Mouse (Mus musculus) embryonic facial prominence, embryonic 11.5 days (tissue): Measurements from ENCODE around the gene Chst15. TPM values are rescaled to one million over a fixed set of nuclear protein-coding genes. Genes with fewer than 3 reads are reported as not detected.

Experiments used
- ATAC-seq: fragments of 200-750 bp; cut with Nextera tagmentation; replicated peaks from 2 replicates; pipeline ENCODE4 v1.8.0; 2017; ENCODE audit warnings: low read depth; ENCODE audit not compliant: insufficient number of reproducible peaks, low FRiP score, low TSS enrichment
- DNase-seq: peaks from one replicate; pipeline ENCODE4 v3.0.0-alpha.2; 2015; ENCODE audit warnings: low spot score
- H3K27ac ChIP-seq: fragments of 300-500 bp; sonication (generic); replicated peaks from 2 replicates; pipeline ENCODE4 v1.5.1; 2014; ENCODE audit warnings: mild to moderate bottlenecking, low read depth, low read length, control low read depth
- H3K27me3 ChIP-seq: fragments of 300-500 bp; sonication (generic); 2 replicates; pipeline ENCODE4 v1.6.1; 2014; ENCODE audit warnings: mild to moderate bottlenecking, low read length, moderate library complexity, mixed read lengths; ENCODE audit not compliant: control insufficient read depth, insufficient read depth
- H3K36me3 ChIP-seq: fragments of 300-500 bp; sonication (generic); replicated peaks from 2 replicates; pipeline ENCODE4 v1.6.1; 2014; ENCODE audit warnings: low read depth, mild to moderate bottlenecking, low read length, moderate library complexity, mixed read lengths; ENCODE audit not compliant: control insufficient read depth, insufficient read depth
- H3K4me1 ChIP-seq: fragments of 300-500 bp; sonication (generic); 2 replicates; pipeline ENCODE4 v1.6.1; 2014; ENCODE audit warnings: low read length, mixed read lengths; ENCODE audit not compliant: control insufficient read depth, insufficient read depth
- H3K4me2 ChIP-seq: fragments of 300-500 bp; sonication (generic); 2 replicates; pipeline ENCODE4 v1.6.1; 2014; ENCODE audit warnings: low read depth, mild to moderate bottlenecking, control low read depth, low read length, moderate library complexity
- H3K4me3 ChIP-seq: fragments of 300-500 bp; sonication (generic); 2 replicates; pipeline ENCODE4 v1.5.1; 2014; ENCODE audit warnings: low read depth, low read length, control low read depth
- H3K9ac ChIP-seq: fragments of 300-500 bp; sonication (generic); replicated peaks from 2 replicates; pipeline ENCODE4 v1.6.1; 2014; ENCODE audit warnings: mild to moderate bottlenecking, control low read depth, low read length
- H3K9me3 ChIP-seq: fragments of 300-500 bp; sonication (generic); replicated peaks from 2 replicates; pipeline ENCODE4 v1.6.1; 2016; ENCODE audit warnings: mild to moderate bottlenecking, low read length, inconsistent platforms, mixed read lengths; ENCODE audit not compliant: control insufficient read depth
- WGBS: fragments of 180-500 bp; shearing (Covaris S2); extraction: QIAGEN DNeasy Blood & Tissue Kit; methylation state at CpG from one replicate; pipeline ENCODE4 v1.1.7; 2014; 5-methylcytosine and 5-hydroxymethylcytosine counted together
- polyA plus RNA-seq: library from polyadenylated mRNA; unstranded; fragments of >200 nt; fragmentation: Nextera tagmentation; extraction: Ambion mirVana; gene quantifications from 2 replicates; pipeline ENCODE4 v1.2.1, GENCODE M21; 2014

The Chst15 gene
- 8.7 and 10.5 TPM in 2 replicates for polyA plus RNA-seq

- peak; percentile 81 for DNase-seq
- H3K27ac ChIP-seq = peak within 1 kb of the TSS; percentile 38; the same call in 1 of the 2 replicates
- WGBS = under 1% methylated on average over 34 of the region's 34 CpGs
- H3K4me2 ChIP-seq = peak within 1 kb of the TSS; percentile 89
- no peaks in the 10 kb centered on the region for H3K9me3 ChIP-seq
- peak within 1 kb of the TSS; percentile 66 for H3K4me3 ChIP-seq
- no peaks in the 10 kb centered on the region for H3K36me3 ChIP-seq
- H3K27me3 ChIP-seq = no peaks in the 10 kb centered on the region
- no peaks in the 10 kb centered on the region for H3K4me1 ChIP-seq
- ATAC-seq = peak; percentile 53
- peak within 1 kb of the TSS; percentile 86 for H3K9ac ChIP-seq
Measured at GRCm38 (mm10) chr7:132317036-132317541, at the start of gene Chst15. Gene Chst15, minus strand, starts transcription at chr7:132317228.

- no peak overlapping the region for H3K27ac ChIP-seq
- DNase-seq (no peak), ATAC-seq (no peak)
- H3K4me2 ChIP-seq = no peak overlapping the region
- WGBS = 93% methylated on average over 5 of the region's 5 CpGs
- H3K4me1 ChIP-seq = no peaks in the 10 kb centered on the region
- no peak overlapping the region for H3K9ac ChIP-seq
- no peak overlapping the region for H3K4me3 ChIP-seq
- H3K36me3 ChIP-seq = no peaks in the 10 kb centered on the region
- no peaks in the 10 kb centered on the region for H3K27me3 ChIP-seq
- no peaks in the 10 kb centered on the region for H3K9me3 ChIP-seq
Measured at GRCm38 (mm10) chr7:132365703-132366384, 48.8 kb upstream of the Chst15 start.

GRCm38 (mm10) chr7:132365111-132365510 lies 48.1 kb upstream of the Chst15 start:
- Histone ChIP-seq H3K9me3 (no peaks in the 10 kb centered on the region), H3K27me3 (no peaks in the 10 kb centered on the region), H3K9ac (no peak overlapping the region), H3K4me3 (no peak overlapping the region), H3K4me1 (no peaks in the 10 kb centered on the region), H3K27ac (no peak overlapping the region), H3K4me2 (no peak overlapping the region), H3K36me3 (no peaks in the 10 kb centered on the region)
- DNase-seq = no peak
- no peak for ATAC-seq
- WGBS = 74% methylated on average over 5 of the region's 5 CpGs

DNA sequence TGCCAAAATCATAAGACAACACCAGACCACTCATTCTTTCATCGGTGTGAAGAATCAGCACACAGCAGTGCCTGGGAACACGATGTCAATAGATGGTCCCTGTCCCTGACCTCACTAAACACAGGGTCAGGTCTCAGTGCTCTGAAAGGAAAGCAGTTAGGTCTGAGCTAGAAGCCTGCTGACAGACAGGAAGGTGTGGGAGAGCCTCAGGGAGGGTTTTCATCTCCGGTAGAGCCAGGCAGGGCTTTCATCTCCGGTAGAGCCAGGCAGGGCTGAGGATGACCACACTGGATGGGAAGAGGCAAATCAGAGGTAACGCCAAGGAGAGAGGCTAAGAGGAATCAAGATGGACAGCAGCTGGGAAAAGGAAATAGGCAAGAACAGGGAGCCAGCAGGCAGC lies 47.5 kb upstream of the Chst15 start:
- Histone ChIP-seq H3K9me3 (no peaks in the 10 kb centered on the region), H3K36me3 (no peaks in the 10 kb centered on the region), H3K27me3 (no peaks in the 10 kb centered on the region), H3K4me1 (no peaks in the 10 kb centered on the region), H3K27ac (no peak overlapping the region), H3K9ac (no peak overlapping the region), H3K4me3 (no peak overlapping the region), H3K4me2 (no peak overlapping the region)
- WGBS = 30% methylated on average over 5 of the region's 5 CpGs
- ATAC-seq (no peak), DNase-seq (no peak)

GRCm38 (mm10) chr7:132360336-132360735 lies 43.3 kb upstream of the Chst15 start:
- ATAC-seq (no peak), DNase-seq (no peak)
- no peaks in the 10 kb centered on the region for H3K4me1 ChIP-seq
- no peak overlapping the region for H3K9ac ChIP-seq
- H3K4me2 ChIP-seq = no peak overlapping the region
- 80% methylated on average over 4 of the region's 4 CpGs for whole genome bisulfite sequencing
- no peaks in the 10 kb centered on the region for H3K9me3 ChIP-seq
- H3K27ac ChIP-seq = no peak overlapping the region
- H3K36me3 ChIP-seq = no peaks in the 10 kb centered on the region
- H3K4me3 ChIP-seq = no peak overlapping the region
- no peaks in the 10 kb centered on the region for H3K27me3 ChIP-seq

DNA sequence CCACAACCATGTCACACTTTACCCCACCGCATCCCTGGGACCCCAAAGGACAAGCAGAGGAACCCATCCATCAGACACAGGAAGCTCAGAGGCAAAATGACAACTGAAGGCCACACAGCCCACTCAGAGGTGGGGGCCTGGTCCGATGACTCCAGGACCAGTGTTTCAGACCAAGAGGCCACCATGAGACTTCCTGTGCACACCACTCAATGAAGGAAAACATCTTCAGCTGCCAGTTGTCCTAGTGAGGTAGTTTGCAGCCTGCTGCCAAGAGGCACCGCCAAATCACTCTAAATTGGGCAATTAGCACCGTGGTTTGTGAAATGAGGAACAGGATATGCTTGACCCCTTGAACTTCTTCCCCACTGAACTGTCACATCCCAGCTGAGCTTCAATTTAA lies 41.7 kb upstream of the Chst15 start:
- WGBS = 30% methylated on average over 4 of the region's 4 CpGs
- Histone ChIP-seq H3K27ac (no peak overlapping the region), H3K4me1 (no peaks in the 10 kb centered on the region), H3K27me3 (no peaks in the 10 kb centered on the region), H3K4me3 (no peak overlapping the region), H3K4me2 (no peak overlapping the region), H3K9me3 (no peaks in the 10 kb centered on the region), H3K36me3 (no peaks in the 10 kb centered on the region), H3K9ac (no peak overlapping the region)
- DNase-seq (no peak), ATAC-seq (no peak)

- no peak for ATAC-seq
Measured at GRCm38 (mm10) chr7:132358250-132358649, 41.2 kb upstream of the Chst15 start.

DNA sequence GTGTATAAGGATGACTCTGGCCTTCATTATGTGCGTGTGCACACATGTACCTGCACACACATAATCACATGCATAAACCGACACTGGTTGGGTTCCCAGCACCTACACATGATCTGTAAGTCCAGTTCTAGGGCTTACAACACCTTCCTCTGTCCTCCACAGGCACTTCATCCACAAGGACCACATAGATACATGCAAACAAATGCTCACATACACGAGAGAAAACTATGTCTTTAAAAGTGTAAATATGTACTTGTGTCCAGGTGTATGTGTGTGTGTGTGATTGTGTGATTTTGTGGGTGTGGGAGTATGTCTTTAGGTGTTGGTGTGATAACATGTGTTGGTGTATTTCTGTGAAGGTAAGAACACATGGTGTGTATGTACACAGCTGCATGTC lies 40.8 kb upstream of the Chst15 start:
- Histone ChIP-seq H3K4me2 (no peak overlapping the region), H3K4me1 (no peaks in the 10 kb centered on the region), H3K27me3 (no peaks in the 10 kb centered on the region), H3K4me3 (no peak overlapping the region), H3K27ac (no peak overlapping the region), H3K9ac (no peak overlapping the region), H3K36me3 (no peaks in the 10 kb centered on the region), H3K9me3 (no peaks in the 10 kb centered on the region)
- no peak for DNase-seq
- WGBS = 90% methylated on average over 3 of the region's 3 CpGs
- ATAC-seq = no peak

More at GRCm38 (mm10) chr7:132358250-132358649, 41.2 kb upstream of the Chst15 start:
- Histone ChIP-seq H3K4me1 (no peaks in the 10 kb centered on the region), H3K36me3 (no peaks in the 10 kb centered on the region), H3K27me3 (no peaks in the 10 kb centered on the region), H3K4me2 (no peak overlapping the region), H3K9ac (no peak overlapping the region), H3K9me3 (no peaks in the 10 kb centered on the region), H3K4me3 (no peak overlapping the region), H3K27ac (no peak overlapping the region)
- WGBS = 22% methylated on average over 3 of the region's 3 CpGs
- no peak for DNase-seq
